Mouse (Mus musculus): ENCODE results near the gene Banf2. TPM values are rescaled to one million over a fixed set of nuclear protein-coding genes. Genes with fewer than 3 reads are reported as not detected.

Gene Banf2
- polyA plus RNA-seq, 1 experiment from 2014 or later: not detected

GRCm38 (mm10) chr2:144074059-144074458, 41.2 kb downstream of the Banf2 start:
- Histone ChIP-seq H3K4me2 (no peak overlapping the region), H3K9me3 (replicated peaks) (no peaks in the 10 kb centered on the region), H3K9ac (no peak overlapping the region), H3K4me1 (no peaks in the 10 kb centered on the region), H3K27me3 (no peaks in the 10 kb centered on the region), H3K36me3 (ENCODE audit: poor library complexity, severe bottlenecking) (no peaks in the 10 kb centered on the region), H3K4me3 (no peak overlapping the region), H3K27ac (no peak overlapping the region)
- WGBS: 98% methylated on average over 5 of the region's 5 CpGs
- ATAC-seq: no peak

- no peaks in the 10 kb centered on the region for H3K27me3 ChIP-seq
- no peaks in the 10 kb centered on the region for H3K4me1 ChIP-seq
- no peaks in the 10 kb centered on the region for H3K9me3 ChIP-seq (replicated peaks)
- no peaks in the 10 kb centered on the region for H3K36me3 ChIP-seq (ENCODE audit: poor library complexity, severe bottlenecking)
- 86% methylated on average over 2 of the region's 2 CpGs for whole genome bisulfite sequencing
- H3K4me3 ChIP-seq: no peak overlapping the region
- no peak overlapping the region for H3K4me2 ChIP-seq
- ATAC-seq: no peak
- no peak overlapping the region for H3K27ac ChIP-seq
- H3K9ac ChIP-seq: no peak overlapping the region
Observed at GRCm38 (mm10) chr2:144076625-144077024, 43.8 kb downstream of the Banf2 start.

GRCm38 (mm10) chr2:144078897-144079296, 46.0 kb downstream of the Banf2 start:
- no peak for ATAC-seq
- H3K27me3 ChIP-seq: no peaks in the 10 kb centered on the region
- 81% methylated on average over 3 of the region's 3 CpGs for WGBS
- H3K9ac ChIP-seq: no peak overlapping the region
- no peaks in the 10 kb centered on the region for H3K4me1 ChIP-seq
- no peak overlapping the region for H3K27ac ChIP-seq
- no peak overlapping the region for H3K4me3 ChIP-seq
- no peaks in the 10 kb centered on the region for H3K9me3 ChIP-seq (replicated peaks)
- no peaks in the 10 kb centered on the region for H3K36me3 ChIP-seq (ENCODE audit: poor library complexity, severe bottlenecking)
- no peak overlapping the region for H3K4me2 ChIP-seq

GRCm38 (mm10) chr2:144086183-144086847, 53.5 kb downstream of the Banf2 start:
- Histone ChIP-seq H3K9me3 (replicated peaks) (no peaks in the 10 kb centered on the region), H3K4me1 (0 out of 2 replicates have a peak, but pooled peaks cover 12% of the 10 kb centered on the region), H3K36me3 (ENCODE audit: poor library complexity, severe bottlenecking) (no peaks in the 10 kb centered on the region), H3K27ac (no peak overlapping the region), H3K9ac (no peak overlapping the region), H3K4me3 (no peak overlapping the region), H3K27me3 (no peaks in the 10 kb centered on the region), H3K4me2 (no peak overlapping the region)
- 32% methylated on average over 18 of the region's 18 CpGs for WGBS
- ATAC-seq: no peak

- no peak for ATAC-seq
- no peaks in the 10 kb centered on the region for H3K27me3 ChIP-seq
- 0 out of 2 replicates have a peak, but pooled peaks cover 12% of the 10 kb centered on the region for H3K4me1 ChIP-seq
- H3K36me3 ChIP-seq (ENCODE audit: poor library complexity, severe bottlenecking): no peaks in the 10 kb centered on the region
- WGBS: 68% methylated on average over 9 of the region's 9 CpGs
- H3K9ac ChIP-seq: no peak overlapping the region
- H3K27ac ChIP-seq: no peak overlapping the region
- H3K9me3 ChIP-seq (replicated peaks): no peaks in the 10 kb centered on the region
- H3K4me3 ChIP-seq: no peak overlapping the region
- H3K4me2 ChIP-seq: no peak overlapping the region
Observed at GRCm38 (mm10) chr2:144087899-144088584, 55.2 kb downstream of the Banf2 start.

- Histone ChIP-seq H3K9me3 (replicated peaks) (no peaks in the 10 kb centered on the region), H3K9ac (no peak overlapping the region), H3K4me3 (no peak overlapping the region), H3K27ac (no peak overlapping the region), H3K36me3 (ENCODE audit: poor library complexity, severe bottlenecking) (no peaks in the 10 kb centered on the region), H3K4me2 (no peak overlapping the region), H3K4me1 (0 out of 2 replicates have a peak, but pooled peaks cover 3% of the 10 kb centered on the region), H3K27me3 (no peaks in the 10 kb centered on the region)
- ATAC-seq: no peak
- 83% methylated on average over 4 of the region's 4 CpGs for WGBS
Observed at GRCm38 (mm10) chr2:144092767-144093166, 59.9 kb downstream of the Banf2 start.

- no peak overlapping the region for H3K27ac ChIP-seq
- H3K4me2 ChIP-seq: no peak overlapping the region
- WGBS: 59% methylated on average over 1 of the region's 1 CpGs
- no peaks in the 10 kb centered on the region for H3K36me3 ChIP-seq (ENCODE audit: poor library complexity, severe bottlenecking)
- no peak overlapping the region for H3K9ac ChIP-seq
- H3K4me1 ChIP-seq: no peaks in the 10 kb centered on the region
- H3K27me3 ChIP-seq: no peaks in the 10 kb centered on the region
- no peaks in the 10 kb centered on the region for H3K9me3 ChIP-seq (replicated peaks)
- no peak overlapping the region for H3K4me3 ChIP-seq
- no peak for ATAC-seq
Observed at GRCm38 (mm10) chr2:144094721-144095120, 61.9 kb downstream of the Banf2 start.

- peak; percentile 72 for ATAC-seq
- H3K36me3 ChIP-seq (ENCODE audit: poor library complexity, severe bottlenecking): no peaks in the 10 kb centered on the region
- WGBS: 19% methylated on average over 13 of the region's 13 CpGs
- no peak overlapping the region for H3K9ac ChIP-seq
- no peaks in the 10 kb centered on the region for H3K9me3 ChIP-seq (replicated peaks)
- H3K27me3 ChIP-seq: no peaks in the 10 kb centered on the region
- no peak overlapping the region for H3K27ac ChIP-seq
- H3K4me2 ChIP-seq: peak overlapping the region; percentile 14
- no peak overlapping the region for H3K4me3 ChIP-seq
- H3K4me1 ChIP-seq: no peaks in the 10 kb centered on the region
Observed at GRCm38 (mm10) chr2:144101463-144101961, 68.7 kb downstream of the Banf2 start.

GRCm38 (mm10) chr2:144107374-144107773, 74.5 kb downstream of the Banf2 start:
- 88% methylated on average over 5 of the region's 5 CpGs for WGBS
- no peak overlapping the region for H3K9ac ChIP-seq

GRCm38 (mm10) chr2:144107810-144108209, 75.0 kb downstream of the Banf2 start:
- Histone ChIP-seq H3K4me3 (no peak overlapping the region), H3K4me2 (no peak overlapping the region), H3K9me3 (replicated peaks) (no peaks in the 10 kb centered on the region), H3K27ac (no peak overlapping the region), H3K27me3 (no peaks in the 10 kb centered on the region), H3K4me1 (no peaks in the 10 kb centered on the region), H3K9ac (no peak overlapping the region), H3K36me3 (ENCODE audit: poor library complexity, severe bottlenecking) (no peaks in the 10 kb centered on the region)
- ATAC-seq: no peak
- WGBS: 83% methylated on average over 2 of the region's 2 CpGs

More at GRCm38 (mm10) chr2:144107374-144107773, 74.5 kb downstream of the Banf2 start:
- Histone ChIP-seq H3K4me2 (no peak overlapping the region), H3K36me3 (ENCODE audit: poor library complexity, severe bottlenecking) (no peaks in the 10 kb centered on the region), H3K27me3 (no peaks in the 10 kb centered on the region), H3K9me3 (replicated peaks) (no peaks in the 10 kb centered on the region), H3K27ac (no peak overlapping the region), H3K4me1 (no peaks in the 10 kb centered on the region), H3K4me3 (no peak overlapping the region)
- no peak for ATAC-seq

GRCm38 (mm10) chr2:144108376-144108775, 75.5 kb downstream of the Banf2 start:
- H3K4me3 ChIP-seq: no peak overlapping the region
- H3K27ac ChIP-seq: no peak overlapping the region
- H3K27me3 ChIP-seq: no peaks in the 10 kb centered on the region
- no peak overlapping the region for H3K9ac ChIP-seq
- no peaks in the 10 kb centered on the region for H3K4me1 ChIP-seq
- no peaks in the 10 kb centered on the region for H3K36me3 ChIP-seq (ENCODE audit: poor library complexity, severe bottlenecking)
- no peak for ATAC-seq
- H3K4me2 ChIP-seq: no peak overlapping the region
- no peaks in the 10 kb centered on the region for H3K9me3 ChIP-seq (replicated peaks)
- 89% methylated on average over 3 of the region's 3 CpGs for WGBS

GRCm38 (mm10) chr2:144111966-144112365, 79.1 kb downstream of the Banf2 start:
- WGBS: 77% methylated on average over 7 of the region's 7 CpGs
- peak; percentile 8; the same call in 1 of the 2 replicates for ATAC-seq

More at GRCm38 (mm10) chr2:144111966-144112365, 79.1 kb downstream of the Banf2 start:
- Histone ChIP-seq H3K36me3 (ENCODE audit: poor library complexity, severe bottlenecking) (no peaks in the 10 kb centered on the region), H3K4me3 (no peak overlapping the region), H3K27ac (no peak overlapping the region), H3K9ac (no peak overlapping the region), H3K9me3 (replicated peaks) (no peaks in the 10 kb centered on the region), H3K4me2 (no peak overlapping the region), H3K27me3 (no peaks in the 10 kb centered on the region), H3K4me1 (no peaks in the 10 kb centered on the region)
